In the genomic region with DNA sequence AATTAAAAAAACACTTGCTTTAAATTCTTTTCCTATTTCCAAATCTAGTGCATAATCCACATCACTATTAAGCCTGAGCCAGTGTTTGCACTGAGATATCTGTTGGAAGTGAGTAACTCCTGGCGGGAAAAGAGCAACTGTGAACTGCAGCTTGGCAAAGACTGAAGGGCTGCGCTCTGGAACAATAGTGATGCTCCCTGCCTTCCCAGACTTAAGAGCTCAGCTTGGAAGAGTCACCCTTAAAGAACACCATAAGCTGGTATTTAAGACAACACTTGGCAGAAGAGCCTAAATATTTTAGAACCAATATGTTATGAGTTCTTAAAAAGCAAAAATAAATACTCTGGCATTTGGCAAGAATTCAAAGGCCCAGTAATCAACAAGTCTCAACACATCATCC, we compare ENCODE assay signal across 26 mouse cellular contexts. TPM values are rescaled to one million over a fixed set of nuclear protein-coding genes. Genes with fewer than 3 reads are reported as not detected.
DNase-seq lines count a peak whose midpoint lies in the region; ATAC-seq lines count a peak whose summit lies in the region.
"Had no signal": no experiment of that assay in that cellular context is flagged by ENCODE, and none has a peak within 500 bp of the region (broad histone marks: within the 10 kb centered on the region; RNA-seq: fewer than 3 reads in every experiment).

No protein-coding gene starts in this region.

- DNase-seq in embryonic facial prominence, embryonic 14.5 days (ENCODE audit: low spot score): peak; percentile 48
- no peak for DNase-seq in embryonic facial prominence, embryonic 10.5 days (ENCODE audit: low spot score)
- DNase-seq in forebrain, embryonic 11.5 days (ENCODE audit: low spot score): no peak
- DNase-seq in adrenal gland, postnatal 25 days: no peak
- DNase-seq: adrenal gland, adult 8-10 months; adrenal gland, postnatal 14 days; B cell, adult 2 months; cerebellum, adult 11 months; cerebellum, adult 18-20 months; cerebellum, adult 8-10 months; cerebellum, adult 9-11 months; cerebellum, postnatal 14 days; cerebellum, postnatal 36 days; embryo, embryonic 11 days had no signal

- no peaks in the 10 kb centered on the region for H3K9me3 ChIP-seq in embryonic facial prominence, embryonic 14.5 days (ENCODE audit: control insufficient read depth, low read length)
- H3K9me3 ChIP-seq in embryonic facial prominence, embryonic 10.5 days: no peaks in the 10 kb centered on the region
- H3K9me3 ChIP-seq in forebrain, embryonic 16.5 days (ENCODE audit: control insufficient read depth, low read length): no peaks in the 10 kb centered on the region
- H3K9me3 ChIP-seq in forebrain, embryonic 11.5 days (ENCODE audit: control insufficient read depth, low read length): no peaks in the 10 kb centered on the region
- H3K9me3 ChIP-seq: embryonic facial prominence, embryonic 15.5 days; forebrain, embryonic 12.5 days; forebrain, embryonic 15.5 days; G1E had no signal

- no peak overlapping the region for H3K27ac ChIP-seq in embryonic facial prominence, embryonic 14.5 days (replicated peaks; ENCODE audit: low read depth, low read length)
- no peak overlapping the region for H3K27ac ChIP-seq in embryonic facial prominence, embryonic 10.5 days (replicated peaks)
- H3K27ac ChIP-seq in forebrain, embryonic 16.5 days (ENCODE audit: low read length): no peak overlapping the region
- H3K27ac ChIP-seq in forebrain, embryonic 11.5 days (ENCODE audit: low read depth, low read length): no peak overlapping the region
- H3K27ac ChIP-seq: embryonic facial prominence, embryonic 12.5 days; embryonic facial prominence, embryonic 15.5 days; forebrain, embryonic 12.5 days; forebrain, embryonic 15.5 days had no signal

- 0 out of 2 replicates have a peak, but pooled peaks cover 3% of the 10 kb centered on the region for H3K4me1 ChIP-seq in embryonic facial prominence, embryonic 14.5 days (ENCODE audit: control insufficient read depth, insufficient read depth, low read length)
- H3K4me1 ChIP-seq in embryonic facial prominence, embryonic 10.5 days: peaks cover 8% of the 10 kb centered on the region
- 0 out of 2 replicates have a peak, but pooled peaks cover 4% of the 10 kb centered on the region for H3K4me1 ChIP-seq in forebrain, embryonic 16.5 days (replicated peaks; ENCODE audit: control insufficient read depth, insufficient read depth, low read length)
- no peaks in the 10 kb centered on the region; the same call in 1 of the 2 replicates for H3K4me1 ChIP-seq in forebrain, embryonic 11.5 days (replicated peaks; ENCODE audit: control insufficient read depth, insufficient read depth, low read length)
- H3K4me1 ChIP-seq: embryonic facial prominence, embryonic 12.5 days had no signal

- H3K4me2 ChIP-seq in embryonic facial prominence, embryonic 14.5 days (ENCODE audit: low read depth, low read length): no peak overlapping the region
- no peak overlapping the region for H3K4me2 ChIP-seq in forebrain, embryonic 16.5 days (ENCODE audit: low read length)
- H3K4me2 ChIP-seq in forebrain, embryonic 11.5 days (ENCODE audit: low read depth, low read length, severe bottlenecking): no peak overlapping the region
- H3K4me2 ChIP-seq: embryonic facial prominence, embryonic 12.5 days; embryonic facial prominence, embryonic 15.5 days; forebrain, embryonic 12.5 days; forebrain, embryonic 15.5 days had no signal

- 79% methylated on average over 2 of the region's 2 CpGs for WGBS in embryonic facial prominence, embryonic 14.5 days
- WGBS in embryonic facial prominence, embryonic 10.5 days: 82% methylated on average over 2 of the region's 2 CpGs
- WGBS in forebrain, embryonic 16.5 days: 67% methylated on average over 2 of the region's 2 CpGs
- 80% methylated on average over 2 of the region's 2 CpGs for WGBS in forebrain, embryonic 11.5 days

- no peak overlapping the region for H3K4me3 ChIP-seq in embryonic facial prominence, embryonic 14.5 days (ENCODE audit: low read depth, low read length)
- H3K4me3 ChIP-seq in embryonic facial prominence, embryonic 10.5 days: no peak overlapping the region
- no peak overlapping the region for H3K4me3 ChIP-seq in forebrain, embryonic 16.5 days (replicated peaks; ENCODE audit: low read length)
- H3K4me3 ChIP-seq in forebrain, embryonic 11.5 days (ENCODE audit: low read depth, low read length): no peak overlapping the region
- H3K4me3 ChIP-seq: embryonic facial prominence, embryonic 12.5 days; embryonic facial prominence, embryonic 15.5 days; erythroblast, embryonic 14.5 days; forebrain, embryonic 12.5 days; forebrain, embryonic 15.5 days had no signal

- no peak overlapping the region for H3K9ac ChIP-seq in embryonic facial prominence, embryonic 14.5 days (ENCODE audit: low read depth, low read length)
- no peak overlapping the region for H3K9ac ChIP-seq in forebrain, embryonic 16.5 days (replicated peaks; ENCODE audit: low read depth, low read length)
- H3K9ac ChIP-seq in forebrain, embryonic 11.5 days (ENCODE audit: low read length): no peak overlapping the region
- H3K9ac ChIP-seq: embryonic facial prominence, embryonic 12.5 days; embryonic facial prominence, embryonic 15.5 days; forebrain, embryonic 12.5 days; forebrain, embryonic 15.5 days had no signal

- H3K36me3 ChIP-seq in embryonic facial prominence, embryonic 14.5 days (ENCODE audit: control insufficient read depth, insufficient read depth, low read length): no peaks in the 10 kb centered on the region
- H3K36me3 ChIP-seq in embryonic facial prominence, embryonic 10.5 days (replicated peaks): no peaks in the 10 kb centered on the region
- no peaks in the 10 kb centered on the region for H3K36me3 ChIP-seq in forebrain, embryonic 16.5 days (ENCODE audit: control insufficient read depth, insufficient read depth)
- H3K36me3 ChIP-seq in forebrain, embryonic 11.5 days (ENCODE audit: control insufficient read depth, insufficient read depth, low read length): no peaks in the 10 kb centered on the region
- H3K36me3 ChIP-seq: embryonic facial prominence, embryonic 12.5 days; embryonic facial prominence, embryonic 15.5 days; forebrain, embryonic 12.5 days; forebrain, embryonic 15.5 days; G1E had no signal

- no peak for ATAC-seq in embryonic facial prominence, embryonic 14.5 days (ENCODE audit: low read depth)
- ATAC-seq in forebrain, embryonic 16.5 days: peak; percentile 51
- no peak for ATAC-seq in forebrain, embryonic 11.5 days (replicated peaks; ENCODE audit: low FRiP score)
- ATAC-seq: activated CD4-positive, CD25-positive, alpha-beta regulatory T cell, adult 4 months; CD4-positive, CD25-positive, alpha-beta regulatory T cell, adult 4 months; forebrain, embryonic 15.5 days; Patski had no signal

- H3K27me3 ChIP-seq in embryonic facial prominence, embryonic 14.5 days (replicated peaks; ENCODE audit: control insufficient read depth, insufficient read depth, low read length): no peaks in the 10 kb centered on the region
- no peaks in the 10 kb centered on the region for H3K27me3 ChIP-seq in embryonic facial prominence, embryonic 10.5 days (replicated peaks; ENCODE audit: low read depth, poor library complexity, severe bottlenecking)
- no peaks in the 10 kb centered on the region for H3K27me3 ChIP-seq in forebrain, embryonic 16.5 days (replicated peaks; ENCODE audit: control insufficient read depth, insufficient read depth, low read length)
- H3K27me3 ChIP-seq in forebrain, embryonic 11.5 days (ENCODE audit: control insufficient read depth, insufficient read depth, low read length): no peaks in the 10 kb centered on the region
- H3K27me3 ChIP-seq: CH12.LX; embryonic facial prominence, embryonic 12.5 days; embryonic facial prominence, embryonic 15.5 days; forebrain, embryonic 12.5 days; forebrain, embryonic 15.5 days had no signal

RNA-seq across cellular contexts. Expression of a gene that starts 55.7 kb away (rescaled TPM):
- polyA plus RNA-seq in embryonic facial prominence, embryonic 14.5 days (2014; fragmentation: Nextera tagmentation; extraction: Ambion mirVana): 2.8 TPM in 2 replicates
- polyA plus RNA-seq in embryonic facial prominence, embryonic 10.5 days (2016; fragmentation: Nextera tagmentation; extraction: Ambion mirVana): 2.3 and 2.6 TPM in 2 replicates
- 21.3 and 26.4 TPM in 2 replicates for polyA plus RNA-seq in forebrain, embryonic 16.5 days (2015; fragmentation: Nextera tagmentation; extraction: Ambion mirVana)
- polyA plus RNA-seq in forebrain, embryonic 11.5 days (2014; fragmentation: Nextera tagmentation; extraction: Ambion mirVana): 5.7 and 7.5 TPM in 2 replicates
- total RNA-seq in adrenal gland, postnatal 25 days (2021): 3.4 and 5.9 TPM in 2 replicates
- total RNA-seq: common myeloid progenitor, adult 5-6 weeks had no signal
